Mouse (Mus musculus): ENCODE data around the gene Fli1.

GRCm38 (mm10) chr9:32556313-32556712 lies 13.7 kb upstream of the Fli1 start:
- TF ChIP-seq POLR2A (IDR thresholded peaks at IDR 0.05; ENCODE audit: borderline replicate concordance, low read depth, low read length) (no peak), CTCF (IDR thresholded peaks at IDR 0.05; ENCODE audit: low read depth, low read length) (no peak)
